Mouse (Mus musculus) urinary bladder, postnatal 14 days (tissue): ENCODE data around the gene Gstcd.

Experiments
- DNase-seq: peaks from one replicate; pipeline ENCODE4 v3.0.0; 2021; ENCODE audit warnings: low spot score

The Gstcd gene

DNA sequence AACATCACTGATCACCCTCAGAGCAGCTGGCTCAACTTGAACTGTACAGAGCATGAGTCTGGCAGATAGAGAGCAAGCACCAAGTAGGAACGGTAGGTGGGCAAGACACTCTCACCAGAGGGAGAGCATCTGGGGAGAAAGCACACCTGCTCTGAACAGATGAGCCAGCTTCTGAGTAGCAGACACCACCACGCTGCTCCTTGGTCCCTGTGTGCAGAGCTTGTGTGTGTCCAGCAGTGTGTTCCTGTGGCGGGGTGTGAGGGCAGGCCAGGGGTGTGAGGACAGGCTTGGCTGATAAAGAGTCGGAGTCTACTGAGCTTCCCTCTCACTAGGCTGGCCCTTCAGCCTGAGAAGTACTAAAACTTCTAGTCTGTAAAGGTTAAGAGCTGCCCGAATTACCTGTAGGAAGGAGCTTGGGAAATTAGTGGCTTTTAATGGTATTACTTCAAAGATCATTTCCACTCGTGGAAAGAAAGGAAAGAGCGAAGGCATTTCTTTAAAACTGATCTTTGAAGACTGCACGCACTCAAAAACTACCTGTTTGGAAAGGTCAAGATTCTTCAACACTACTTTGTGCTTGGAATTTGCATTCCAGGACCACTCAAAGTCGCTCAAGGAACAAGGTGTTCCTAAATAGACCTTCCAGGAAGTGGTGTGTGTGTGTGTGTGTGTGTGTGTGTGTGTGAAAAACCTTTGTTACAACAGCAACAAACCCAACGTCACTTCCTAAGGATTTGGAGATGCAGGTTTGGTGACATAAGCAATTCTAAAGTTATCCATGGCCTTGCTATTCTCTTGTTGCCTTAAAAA lies 151.4 kb downstream of the Gstcd start:
- DNase-seq: no peak

DNA sequence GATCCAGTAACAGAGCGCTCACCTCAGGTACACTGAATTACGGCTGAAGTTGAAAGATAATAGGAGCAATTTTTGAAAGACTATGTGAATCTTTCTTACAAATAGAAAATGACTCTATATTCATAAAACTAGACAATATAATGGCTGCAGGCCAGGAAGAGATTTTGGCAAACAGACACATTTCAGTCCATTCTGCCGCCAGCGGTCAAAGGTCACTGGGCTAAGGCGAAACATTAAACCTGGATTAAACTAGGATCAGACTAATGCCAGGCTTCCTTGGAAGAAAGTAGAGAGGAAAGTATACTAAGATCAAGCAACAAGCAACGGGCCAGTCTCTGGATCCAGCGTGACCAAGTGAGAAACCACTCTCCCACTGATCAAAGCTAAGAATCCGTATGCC lies 152.8 kb downstream of the Gstcd start:
- no peak for DNase-seq

DNA sequence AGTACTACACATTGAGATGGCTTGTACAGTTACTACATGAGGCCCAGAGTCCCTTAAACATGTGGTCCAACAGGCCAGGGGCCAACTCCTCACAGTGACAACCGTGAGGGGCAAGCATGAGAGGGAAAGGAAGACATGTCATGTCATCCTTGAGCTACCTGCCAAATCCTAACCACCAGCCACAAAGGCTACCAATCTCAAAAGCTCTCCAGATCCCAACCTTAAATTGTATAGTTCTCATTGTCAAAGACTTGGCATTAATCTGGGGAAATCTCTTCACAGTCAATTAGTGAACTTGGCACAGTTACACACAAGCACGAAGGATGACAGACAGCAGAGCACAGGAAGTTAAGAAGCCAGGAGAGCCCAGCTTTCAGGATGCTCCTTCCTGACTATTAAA lies 157.2 kb downstream of the Gstcd start:
- DNase-seq: no peak
